Mouse (Mus musculus): Measurements from ENCODE around the gene Supt4a. TPM values are rescaled to one million over a fixed set of nuclear protein-coding genes. Genes with fewer than 3 reads are reported as not detected.

The Supt4a gene
- polyA plus RNA-seq, 1 experiment from 2014 or later, result 137 TPM

DNA sequence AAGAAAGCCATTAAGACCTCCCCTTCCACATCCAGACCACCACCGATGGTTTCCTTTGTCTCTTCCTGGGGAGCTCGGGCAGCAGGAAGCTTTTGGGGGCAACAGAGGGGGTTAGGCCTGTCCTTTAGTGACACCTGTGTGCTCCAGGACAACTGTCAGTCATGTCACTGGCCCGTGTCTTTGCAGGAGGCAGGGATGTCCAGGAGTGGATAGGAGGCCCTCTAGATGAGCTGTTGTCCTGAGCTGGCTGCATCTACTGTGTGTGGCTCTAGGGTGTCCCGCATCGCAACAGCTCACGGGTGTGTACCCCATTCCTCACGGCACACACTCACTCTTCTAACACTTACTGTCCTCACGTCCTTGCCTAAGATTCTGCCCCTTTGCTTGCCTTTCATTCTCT is 15.9 kb downstream of the Supt4a start:
- H3K4me1 ChIP-seq (ENCODE audit: control insufficient read depth, insufficient read depth, low read length), result no peaks in the 10 kb centered on the region
- no peak overlapping the region for H3K27ac ChIP-seq (ENCODE audit: low read depth, low read length)
- no peaks in the 10 kb centered on the region for H3K27me3 ChIP-seq (ENCODE audit: control insufficient read depth, insufficient read depth, low read length)
- no peak overlapping the region for H3K4me3 ChIP-seq (ENCODE audit: low read depth, low read length)
- no peak for ATAC-seq (ENCODE audit: low read depth)
- 89% methylated on average over 8 of the region's 8 CpGs for WGBS
- no peak overlapping the region for H3K4me2 ChIP-seq (ENCODE audit: low read depth, low read length)
- no peak overlapping the region for H3K9ac ChIP-seq (replicated peaks; ENCODE audit: low read depth, low read length)
- H3K36me3 ChIP-seq (ENCODE audit: control insufficient read depth, insufficient read depth, low read length), result no peaks in the 10 kb centered on the region
- no peaks in the 10 kb centered on the region for H3K9me3 ChIP-seq (ENCODE audit: control insufficient read depth, low read length)

- Histone ChIP-seq H3K4me1 (ENCODE audit: control insufficient read depth, insufficient read depth, low read length) (no peaks in the 10 kb centered on the region), H3K27ac (ENCODE audit: low read depth, low read length) (no peak overlapping the region), H3K4me3 (ENCODE audit: low read depth, low read length) (no peak overlapping the region), H3K9me3 (ENCODE audit: control insufficient read depth, low read length) (no peaks in the 10 kb centered on the region), H3K36me3 (ENCODE audit: control insufficient read depth, insufficient read depth, low read length) (no peaks in the 10 kb centered on the region), H3K9ac (replicated peaks; ENCODE audit: low read depth, low read length) (no peak overlapping the region), H3K27me3 (ENCODE audit: control insufficient read depth, insufficient read depth, low read length) (no peaks in the 10 kb centered on the region), H3K4me2 (ENCODE audit: low read depth, low read length) (no peak overlapping the region)
- 88% methylated on average over 5 of the region's 5 CpGs for WGBS
- no peak for ATAC-seq (ENCODE audit: low read depth)
These were observed 16.6 kb downstream of the Supt4a start for GRCm38 (mm10) chr11:87753891-87754501.

- WGBS, result 78% methylated on average over 5 of the region's 5 CpGs
- no peak overlapping the region for H3K27ac ChIP-seq (ENCODE audit: low read depth, low read length)
- H3K4me1 ChIP-seq (ENCODE audit: control insufficient read depth, insufficient read depth, low read length), result peaks cover 3% of the 10 kb centered on the region; the same call in 1 of the 2 replicates
- no peaks in the 10 kb centered on the region for H3K27me3 ChIP-seq (ENCODE audit: control insufficient read depth, insufficient read depth, low read length)
- H3K4me3 ChIP-seq (ENCODE audit: low read depth, low read length), result no peak overlapping the region
- no peaks in the 10 kb centered on the region for H3K9me3 ChIP-seq (ENCODE audit: control insufficient read depth, low read length)
- H3K36me3 ChIP-seq (ENCODE audit: control insufficient read depth, insufficient read depth, low read length), result no peaks in the 10 kb centered on the region
- no peak for ATAC-seq (ENCODE audit: low read depth)
- no peak overlapping the region for H3K4me2 ChIP-seq (ENCODE audit: low read depth, low read length)
- no peak overlapping the region for H3K9ac ChIP-seq (replicated peaks; ENCODE audit: low read depth, low read length)
These were observed 17.3 kb downstream of the Supt4a start for GRCm38 (mm10) chr11:87754603-87755002.

GRCm38 (mm10) chr11:87755360-87756017 is 18.1 kb downstream of the Supt4a start:
- Histone ChIP-seq H3K27me3 (ENCODE audit: control insufficient read depth, insufficient read depth, low read length) (no peaks in the 10 kb centered on the region), H3K4me3 (ENCODE audit: low read depth, low read length) (no peak overlapping the region), H3K9ac (replicated peaks; ENCODE audit: low read depth, low read length) (no peak overlapping the region), H3K27ac (ENCODE audit: low read depth, low read length) (no peak overlapping the region), H3K9me3 (ENCODE audit: control insufficient read depth, low read length) (no peaks in the 10 kb centered on the region), H3K4me2 (ENCODE audit: low read depth, low read length) (no peak overlapping the region), H3K4me1 (ENCODE audit: control insufficient read depth, insufficient read depth, low read length) (peaks cover 10% of the 10 kb centered on the region; the same call in 1 of the 2 replicates), H3K36me3 (ENCODE audit: control insufficient read depth, insufficient read depth, low read length) (no peaks in the 10 kb centered on the region)
- ATAC-seq (ENCODE audit: low read depth), result no peak
- 74% methylated on average over 17 of the region's 17 CpGs for WGBS

DNA sequence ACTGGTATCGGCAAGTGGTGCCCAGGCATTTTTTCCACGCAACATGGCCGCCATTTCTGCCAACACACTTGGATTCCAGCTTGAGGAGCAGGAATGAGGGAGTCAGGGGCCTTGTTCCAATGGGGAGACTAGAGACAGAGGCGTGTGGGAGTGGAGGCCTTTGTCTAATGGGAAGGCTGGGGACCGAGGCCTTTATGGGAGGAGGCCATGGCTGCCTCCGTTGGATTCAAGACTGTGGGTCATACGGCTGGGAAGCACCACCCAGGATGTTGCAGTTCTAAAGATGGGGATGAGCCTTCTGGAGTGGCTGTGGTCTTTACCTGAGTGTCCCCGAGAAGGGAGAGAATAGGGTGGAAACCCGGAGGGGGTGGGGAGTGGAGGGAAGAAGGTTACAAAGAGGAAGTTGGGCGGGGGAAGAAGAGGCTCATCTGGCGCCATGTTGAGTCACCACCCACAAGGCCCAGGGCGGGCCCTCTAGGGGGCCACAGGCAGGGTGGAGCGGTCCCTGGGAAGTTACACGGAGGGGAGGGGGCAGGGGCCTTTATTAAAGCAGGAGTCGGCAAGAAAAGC is 19.0 kb downstream of the Supt4a start:
- WGBS, result 91% methylated on average over 15 of the region's 15 CpGs
- Histone ChIP-seq H3K27ac (ENCODE audit: low read depth, low read length) (no peak overlapping the region), H3K36me3 (ENCODE audit: control insufficient read depth, insufficient read depth, low read length) (no peaks in the 10 kb centered on the region), H3K4me3 (ENCODE audit: low read depth, low read length) (no peak overlapping the region), H3K4me2 (ENCODE audit: low read depth, low read length) (no peak overlapping the region), H3K9me3 (ENCODE audit: control insufficient read depth, low read length) (no peaks in the 10 kb centered on the region), H3K27me3 (ENCODE audit: control insufficient read depth, insufficient read depth, low read length) (no peaks in the 10 kb centered on the region), H3K4me1 (ENCODE audit: control insufficient read depth, insufficient read depth, low read length) (peaks cover 10% of the 10 kb centered on the region; the same call in 1 of the 2 replicates), H3K9ac (replicated peaks; ENCODE audit: low read depth, low read length) (no peak overlapping the region)
- no peak for ATAC-seq (ENCODE audit: low read depth)

DNA sequence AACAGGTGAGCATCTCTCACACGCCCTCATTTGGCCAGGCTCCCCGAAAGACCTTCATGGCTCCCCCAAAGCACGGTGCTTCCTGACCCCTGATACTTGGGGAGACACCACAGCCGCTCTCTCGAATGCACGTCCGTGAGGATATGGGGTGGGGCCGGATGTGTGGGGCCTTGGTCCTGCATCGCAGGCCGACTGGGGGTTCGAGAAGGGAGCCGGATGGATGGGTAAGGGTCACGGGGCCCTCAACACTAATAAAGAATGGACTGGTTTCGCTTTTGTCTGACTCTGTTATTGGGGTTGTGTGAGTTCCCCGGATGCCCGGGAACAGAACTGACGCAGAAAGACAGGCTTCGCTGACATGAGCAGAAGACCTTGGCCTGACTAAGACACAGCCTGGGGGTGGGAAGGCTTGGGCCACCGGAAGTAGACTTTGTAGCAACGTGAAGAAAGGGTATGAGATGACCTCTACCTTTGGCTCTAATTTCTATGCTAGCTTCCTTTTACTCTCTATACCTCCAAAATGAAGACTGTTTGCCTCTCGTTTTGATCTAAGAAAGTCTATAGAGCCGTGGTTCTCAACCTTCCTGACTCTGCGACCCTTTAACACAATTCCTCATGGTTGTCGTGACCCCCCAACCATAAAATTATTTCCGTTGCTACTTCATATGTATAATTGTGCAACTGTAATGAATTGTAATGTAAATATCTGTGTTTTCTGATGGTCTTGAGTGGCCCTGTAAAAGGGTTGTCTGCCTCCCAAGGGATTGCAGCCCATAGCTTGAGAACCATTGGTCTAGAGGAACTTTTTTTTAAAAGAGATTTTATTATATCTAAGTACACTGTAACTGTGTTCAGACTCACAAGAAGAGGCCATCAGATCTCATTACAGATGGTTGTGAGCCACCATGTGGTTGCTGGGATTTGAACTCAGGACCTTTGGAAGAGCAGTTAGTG is 19.9 kb downstream of the Supt4a start:
- ATAC-seq (ENCODE audit: low read depth), result no peak
- H3K4me2 ChIP-seq (ENCODE audit: low read depth, low read length), result no peak overlapping the region
- WGBS, result 92% methylated on average over 25 of the region's 25 CpGs
- no peaks in the 10 kb centered on the region for H3K9me3 ChIP-seq (ENCODE audit: control insufficient read depth, low read length)
- peaks cover 13% of the 10 kb centered on the region; the same call in 1 of the 2 replicates for H3K4me1 ChIP-seq (ENCODE audit: control insufficient read depth, insufficient read depth, low read length)
- H3K27ac ChIP-seq (ENCODE audit: low read depth, low read length), result no peak overlapping the region
- H3K9ac ChIP-seq (replicated peaks; ENCODE audit: low read depth, low read length), result no peak overlapping the region
- no peak overlapping the region for H3K4me3 ChIP-seq (ENCODE audit: low read depth, low read length)
- H3K27me3 ChIP-seq (ENCODE audit: control insufficient read depth, insufficient read depth, low read length), result peaks cover 2% of the 10 kb centered on the region; the same call in 1 of the 2 replicates
- H3K36me3 ChIP-seq (ENCODE audit: control insufficient read depth, insufficient read depth, low read length), result no peaks in the 10 kb centered on the region

DNA sequence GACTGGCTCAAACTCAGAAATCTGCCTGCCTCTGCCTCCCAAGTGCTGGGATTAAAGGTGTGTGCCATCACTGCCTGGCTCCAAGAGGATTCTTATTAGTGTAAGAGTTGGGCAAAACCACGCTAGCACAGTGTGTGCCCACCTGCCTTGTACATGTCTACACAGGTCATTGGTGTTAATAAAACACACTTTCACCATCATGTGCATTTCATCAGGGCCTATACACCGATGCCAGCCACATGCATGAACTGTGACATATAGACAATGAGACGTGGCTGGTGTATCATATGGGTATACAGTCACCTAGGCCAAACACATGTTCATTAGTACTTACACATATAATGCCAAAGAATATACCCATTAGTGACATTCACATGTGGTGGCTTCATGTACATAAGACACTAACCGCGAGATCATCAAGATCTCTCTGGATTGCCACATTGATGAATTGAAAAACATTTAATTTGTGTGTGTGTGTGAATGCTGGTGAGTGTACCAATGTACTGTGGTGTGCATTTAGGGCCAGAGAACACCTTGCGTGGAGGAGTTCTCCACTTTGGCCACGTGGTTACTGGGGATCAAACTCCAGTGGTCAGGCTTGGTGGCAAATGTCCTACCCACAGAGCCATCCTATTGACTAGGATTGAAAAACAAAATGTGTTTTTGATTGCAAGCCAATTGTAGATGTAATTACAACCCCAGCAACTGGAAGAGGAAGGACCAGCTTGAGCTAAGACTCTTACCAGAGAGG is 21.0 kb downstream of the Supt4a start:
- Histone ChIP-seq H3K27me3 (ENCODE audit: control insufficient read depth, insufficient read depth, low read length) (peaks cover 3% of the 10 kb centered on the region; the same call in 1 of the 2 replicates), H3K27ac (ENCODE audit: low read depth, low read length) (no peak overlapping the region), H3K4me1 (ENCODE audit: control insufficient read depth, insufficient read depth, low read length) (peaks cover 22% of the 10 kb centered on the region; the same call in 1 of the 2 replicates), H3K9ac (replicated peaks; ENCODE audit: low read depth, low read length) (no peak overlapping the region), H3K4me3 (ENCODE audit: low read depth, low read length) (no peak overlapping the region), H3K36me3 (ENCODE audit: control insufficient read depth, insufficient read depth, low read length) (no peaks in the 10 kb centered on the region), H3K9me3 (ENCODE audit: control insufficient read depth, low read length) (no peaks in the 10 kb centered on the region), H3K4me2 (ENCODE audit: low read depth, low read length) (no peak overlapping the region)
- 84% methylated on average over 7 of the region's 7 CpGs for WGBS
- ATAC-seq (ENCODE audit: low read depth), result no peak

DNA sequence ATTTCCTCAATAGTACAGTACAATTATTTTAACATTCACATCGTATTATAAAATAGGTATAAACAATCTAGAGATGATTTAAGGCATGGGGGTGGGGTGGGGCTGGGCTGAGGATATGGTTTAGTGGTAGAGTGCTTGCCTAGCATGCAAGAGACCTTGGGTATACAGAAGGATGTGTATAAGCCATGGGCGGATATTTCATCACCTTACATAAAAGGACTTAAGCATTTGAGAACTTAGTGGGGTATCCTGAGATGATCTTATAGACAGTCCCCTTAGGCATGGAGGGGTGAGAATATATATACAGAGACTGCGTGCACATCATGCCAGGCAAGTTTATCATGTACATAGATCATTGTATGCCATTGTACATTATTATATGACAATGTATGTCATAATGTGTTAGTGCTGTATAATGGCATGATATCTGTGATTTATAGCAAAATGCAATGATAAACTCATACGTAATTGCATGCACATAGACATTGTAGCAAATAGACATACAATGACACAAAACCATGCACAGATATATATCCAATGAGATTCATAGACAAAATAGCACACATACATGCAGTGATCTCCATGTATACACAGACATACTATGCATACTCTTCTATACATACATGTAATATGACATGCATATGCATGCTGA is 21.7 kb downstream of the Supt4a start:
- Histone ChIP-seq H3K36me3 (ENCODE audit: control insufficient read depth, insufficient read depth, low read length) (no peaks in the 10 kb centered on the region), H3K9ac (replicated peaks; ENCODE audit: low read depth, low read length) (no peak overlapping the region), H3K4me2 (ENCODE audit: low read depth, low read length) (no peak overlapping the region), H3K4me1 (ENCODE audit: control insufficient read depth, insufficient read depth, low read length) (peaks cover 22% of the 10 kb centered on the region; the same call in 1 of the 2 replicates), H3K4me3 (ENCODE audit: low read depth, low read length) (no peak overlapping the region), H3K9me3 (ENCODE audit: control insufficient read depth, low read length) (no peaks in the 10 kb centered on the region), H3K27ac (ENCODE audit: low read depth, low read length) (no peak overlapping the region), H3K27me3 (ENCODE audit: control insufficient read depth, insufficient read depth, low read length) (peaks cover 3% of the 10 kb centered on the region; the same call in 1 of the 2 replicates)
- WGBS, result 76% methylated on average over 4 of the region's 4 CpGs
- ATAC-seq (ENCODE audit: low read depth), result no peak
